Mouse (Mus musculus): ENCODE data around the gene Naa30. TPM values are rescaled to one million over a fixed set of nuclear protein-coding genes. Genes with fewer than 3 reads are reported as not detected.
"Not testable (repeated sequence)": the region's sequence is repeated elsewhere in the genome, so short reads cannot be mapped to it uniquely, and the experiment has no call there.

Gene Naa30
- total and polyA plus RNA-seq, 2 experiments, result 6.7 to 16.1 TPM

DNA sequence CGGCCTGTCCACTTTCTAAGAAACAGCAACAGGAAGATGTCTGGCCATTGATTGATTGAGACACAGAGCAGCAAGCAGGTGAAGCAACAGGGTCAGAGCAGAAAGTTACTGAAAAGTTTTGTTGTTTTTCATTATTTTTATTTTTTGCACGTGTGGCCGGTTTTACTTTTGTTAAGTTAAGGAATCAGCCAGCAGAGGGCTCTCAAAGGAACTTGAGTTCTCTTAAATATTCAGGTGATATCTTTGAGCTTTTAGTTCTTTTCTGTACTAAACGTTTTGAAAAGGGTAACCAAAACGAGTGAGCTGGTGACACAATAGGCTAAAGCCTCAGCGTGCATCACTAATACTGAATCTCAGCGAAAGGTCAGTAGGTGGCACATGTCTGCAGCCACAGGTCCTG is 46.7 kb downstream of the Naa30 start:
- H3K79me2 ChIP-seq (ENCODE audit: control insufficient read depth, insufficient read depth, low read length), result no peaks in the 10 kb centered on the region
- TF ChIP-seq POLR2A (IDR thresholded peaks at IDR 0.05; ENCODE audit: extremely low read depth, insufficient read depth, low read length), result no peak
- TF ChIP-seq CTCF (IDR thresholded peaks at IDR 0.05; ENCODE audit: low read depth, low read length), result no peak
- DNase-seq (ENCODE audit: extremely low read depth, low read depth, low spot score), result no peak
- no peak overlapping the region for H3K9ac ChIP-seq (ENCODE audit: low read depth, low read length)
- H3K4me1 ChIP-seq (ENCODE audit: control insufficient read depth, insufficient read depth, low read length), result no peaks in the 10 kb centered on the region
- WGBS, result 64% methylated on average over 7 of the region's 7 CpGs
- no peak overlapping the region for H3K4me3 ChIP-seq (ENCODE audit: insufficient read depth, low read depth, low read length)
- H3K27me3 ChIP-seq (ENCODE audit: control insufficient read depth, insufficient read depth, low read length), result no peaks in the 10 kb centered on the region
- no peak overlapping the region for H3K27ac ChIP-seq (replicated peaks; ENCODE audit: insufficient read depth, low read depth, low read length)
- H3K36me3 ChIP-seq (ENCODE audit: control insufficient read depth, insufficient read depth, low read length), result no peaks in the 10 kb centered on the region

DNA sequence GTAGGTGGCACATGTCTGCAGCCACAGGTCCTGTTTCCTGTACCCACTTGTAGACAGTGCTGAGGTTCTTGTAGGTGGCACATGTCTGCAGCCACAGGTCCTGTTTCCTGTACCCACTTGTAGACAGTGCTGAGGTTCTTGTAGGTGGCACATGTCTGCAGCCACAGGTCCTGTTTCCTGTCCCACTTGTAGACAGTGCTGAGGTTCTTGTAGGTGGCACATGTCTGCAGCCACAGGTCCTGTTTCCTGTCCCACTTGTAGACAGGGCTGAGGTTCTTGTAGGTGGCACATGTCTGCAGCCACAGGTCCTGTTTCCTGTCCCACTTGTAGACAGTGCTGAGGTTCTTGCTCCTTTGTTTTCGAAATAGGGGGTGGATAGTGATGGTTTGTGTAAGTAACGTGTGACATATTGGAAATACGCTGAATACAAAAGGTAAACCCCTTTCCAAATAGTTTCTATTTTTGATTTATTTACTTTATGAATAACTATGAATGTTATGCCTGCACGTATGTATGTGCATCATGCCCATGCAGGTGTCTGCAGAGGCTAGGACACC is 47.5 kb downstream of the Naa30 start:
- not testable (repeated sequence) for H3K4me3 ChIP-seq (ENCODE audit: insufficient read depth, low read depth, low read length); H3K27me3 ChIP-seq (ENCODE audit: control insufficient read depth, insufficient read depth, low read length); H3K4me1 ChIP-seq (ENCODE audit: control insufficient read depth, insufficient read depth, low read length); DNase-seq (ENCODE audit: extremely low read depth, low read depth, low spot score); H3K27ac ChIP-seq (replicated peaks; ENCODE audit: insufficient read depth, low read depth, low read length); H3K36me3 ChIP-seq (ENCODE audit: control insufficient read depth, insufficient read depth, low read length); H3K9ac ChIP-seq (ENCODE audit: low read depth, low read length); H3K79me2 ChIP-seq (ENCODE audit: control insufficient read depth, insufficient read depth, low read length)
- WGBS, result 86% methylated on average over 4 of the region's 4 CpGs

DNA sequence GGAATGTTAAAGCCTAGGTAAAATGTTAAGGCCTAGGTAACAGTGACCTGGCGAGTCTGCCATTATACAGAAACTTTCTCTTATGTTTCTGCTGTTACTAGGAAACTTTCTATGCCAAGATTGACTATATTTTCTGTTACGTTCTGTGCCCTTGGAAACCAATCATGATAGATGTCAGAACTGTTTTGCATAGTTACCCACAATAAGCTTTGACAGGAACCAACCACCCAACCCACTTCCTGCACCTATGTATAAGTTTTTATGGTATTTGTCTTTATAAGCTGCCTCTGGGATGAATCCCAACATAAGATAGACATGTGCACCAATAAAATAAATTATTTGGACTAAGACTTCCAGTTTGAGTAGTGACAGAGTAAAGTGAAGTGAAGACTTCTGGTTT is 49.7 kb downstream of the Naa30 start:
- no peaks in the 10 kb centered on the region for H3K79me2 ChIP-seq (ENCODE audit: control insufficient read depth, insufficient read depth, low read length)
- DNase-seq (ENCODE audit: extremely low read depth, low read depth, low spot score), result no peak
- no peak for TF ChIP-seq POLR2A (IDR thresholded peaks at IDR 0.05; ENCODE audit: extremely low read depth, insufficient read depth, low read length)
- 84% methylated on average over 2 of the region's 2 CpGs for WGBS
- H3K27me3 ChIP-seq (ENCODE audit: control insufficient read depth, insufficient read depth, low read length), result no peaks in the 10 kb centered on the region
- H3K36me3 ChIP-seq (ENCODE audit: control insufficient read depth, insufficient read depth, low read length), result no peaks in the 10 kb centered on the region
- H3K9ac ChIP-seq (ENCODE audit: low read depth, low read length), result no peak overlapping the region
- H3K4me1 ChIP-seq (ENCODE audit: control insufficient read depth, insufficient read depth, low read length), result no peaks in the 10 kb centered on the region
- no peak overlapping the region for H3K4me3 ChIP-seq (ENCODE audit: insufficient read depth, low read depth, low read length)
- no peak overlapping the region for H3K27ac ChIP-seq (replicated peaks; ENCODE audit: insufficient read depth, low read depth, low read length)

DNA sequence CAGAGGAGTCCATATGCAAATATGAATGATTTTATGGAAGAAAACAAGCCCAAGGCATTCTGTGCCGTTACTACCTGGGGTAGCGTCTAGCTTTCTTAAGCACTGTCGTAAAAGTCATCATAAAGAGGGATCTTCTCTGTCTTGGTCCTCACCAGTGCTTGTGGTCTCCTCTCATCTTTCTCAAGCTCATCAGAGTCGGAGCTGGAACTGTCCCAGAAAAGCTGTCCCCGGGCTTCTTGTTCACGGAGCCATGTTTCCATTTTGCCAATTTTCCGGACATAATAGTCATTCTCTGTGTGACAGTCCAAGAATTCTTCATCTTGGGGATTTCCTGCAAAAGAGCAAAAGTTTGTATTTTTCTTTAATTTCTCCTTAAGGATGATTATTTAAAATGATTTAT is 54.4 kb downstream of the Naa30 start:
- Histone ChIP-seq H3K4me3 (ENCODE audit: insufficient read depth, low read depth, low read length) (no peak overlapping the region), H3K9ac (ENCODE audit: low read depth, low read length) (no peak overlapping the region), H3K79me2 (ENCODE audit: control insufficient read depth, insufficient read depth, low read length) (no peaks in the 10 kb centered on the region), H3K27me3 (ENCODE audit: control insufficient read depth, insufficient read depth, low read length) (no peaks in the 10 kb centered on the region; the same call in 1 of the 2 replicates), H3K4me1 (ENCODE audit: control insufficient read depth, insufficient read depth, low read length) (0 out of 2 replicates have a peak, but pooled peaks cover 1% of the 10 kb centered on the region), H3K27ac (replicated peaks; ENCODE audit: insufficient read depth, low read depth, low read length) (no peak overlapping the region), H3K36me3 (ENCODE audit: control insufficient read depth, insufficient read depth, low read length) (no peaks in the 10 kb centered on the region)
- 88% methylated on average over 7 of the region's 7 CpGs for WGBS
- no peak for TF ChIP-seq CTCF (IDR thresholded peaks at IDR 0.05; ENCODE audit: low read depth, low read length)
- no peak for TF ChIP-seq POLR2A (IDR thresholded peaks at IDR 0.05; ENCODE audit: extremely low read depth, insufficient read depth, low read length)
- DNase-seq (ENCODE audit: extremely low read depth, low read depth, low spot score), result no peak

DNA sequence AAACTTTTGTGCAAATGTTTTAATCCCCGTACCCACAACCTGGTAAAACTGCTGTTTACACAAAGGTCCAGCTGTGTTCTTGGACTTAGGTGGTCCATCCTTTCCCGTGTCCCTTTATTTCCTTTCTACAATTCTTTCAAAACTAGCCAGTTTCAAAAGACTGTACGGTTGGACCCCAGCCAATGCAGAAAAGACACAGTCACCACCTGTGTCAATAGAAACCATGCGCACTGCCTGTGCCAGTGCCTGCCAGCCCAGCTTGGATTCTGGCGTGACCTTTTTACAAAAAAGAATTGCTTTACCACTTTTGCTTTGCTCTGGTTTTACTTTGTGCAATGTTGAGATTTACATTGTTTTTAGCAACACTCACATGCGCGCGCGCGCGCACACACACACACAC is 55.0 kb downstream of the Naa30 start:
- H3K27me3 ChIP-seq (ENCODE audit: control insufficient read depth, insufficient read depth, low read length), result no peaks in the 10 kb centered on the region; the same call in 1 of the 2 replicates
- TF ChIP-seq POLR2A (IDR thresholded peaks at IDR 0.05; ENCODE audit: extremely low read depth, insufficient read depth, low read length) (no peak), CTCF (IDR thresholded peaks at IDR 0.05; ENCODE audit: low read depth, low read length) (no peak)
- no peaks in the 10 kb centered on the region for H3K79me2 ChIP-seq (ENCODE audit: control insufficient read depth, insufficient read depth, low read length)
- H3K9ac ChIP-seq (ENCODE audit: low read depth, low read length), result no peak overlapping the region
- no peaks in the 10 kb centered on the region for H3K36me3 ChIP-seq (ENCODE audit: control insufficient read depth, insufficient read depth, low read length)
- WGBS, result 67% methylated on average over 11 of the region's 11 CpGs
- H3K4me1 ChIP-seq (ENCODE audit: control insufficient read depth, insufficient read depth, low read length), result 0 out of 2 replicates have a peak, but pooled peaks cover 1% of the 10 kb centered on the region
- H3K4me3 ChIP-seq (ENCODE audit: insufficient read depth, low read depth, low read length), result no peak overlapping the region
- H3K27ac ChIP-seq (replicated peaks; ENCODE audit: insufficient read depth, low read depth, low read length), result no peak overlapping the region
- DNase-seq (ENCODE audit: extremely low read depth, low read depth, low spot score), result peak; percentile 65

DNA sequence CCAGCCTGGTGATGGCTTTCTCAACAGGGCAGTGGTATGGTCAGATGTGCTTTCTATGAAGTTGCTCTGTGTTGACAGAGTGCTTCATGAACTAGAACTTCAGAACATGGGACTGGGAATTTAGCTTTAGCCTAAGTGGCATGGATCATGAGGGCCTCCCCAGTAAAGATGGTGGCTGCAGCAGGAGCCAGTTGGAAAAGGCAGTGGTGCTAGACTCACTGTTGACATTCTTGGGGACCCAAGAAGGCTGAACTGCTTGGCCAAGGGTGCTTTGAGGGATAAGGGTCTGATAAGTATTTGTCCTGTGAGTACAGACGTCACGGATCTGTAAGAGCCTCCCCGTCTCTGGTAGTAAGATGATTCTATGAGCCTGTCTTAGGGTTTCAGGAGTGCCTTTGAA is 59.8 kb downstream of the Naa30 start:
- Histone ChIP-seq H3K79me2 (ENCODE audit: control insufficient read depth, insufficient read depth, low read length) (no peaks in the 10 kb centered on the region), H3K36me3 (ENCODE audit: control insufficient read depth, insufficient read depth, low read length) (no peaks in the 10 kb centered on the region), H3K4me3 (ENCODE audit: insufficient read depth, low read depth, low read length) (no peak overlapping the region), H3K27ac (replicated peaks; ENCODE audit: insufficient read depth, low read depth, low read length) (no peak overlapping the region), H3K9ac (ENCODE audit: low read depth, low read length) (no peak overlapping the region), H3K4me1 (ENCODE audit: control insufficient read depth, insufficient read depth, low read length) (0 out of 2 replicates have a peak, but pooled peaks cover 1% of the 10 kb centered on the region), H3K27me3 (ENCODE audit: control insufficient read depth, insufficient read depth, low read length) (no peaks in the 10 kb centered on the region; the same call in 1 of the 2 replicates)
- TF ChIP-seq POLR2A (IDR thresholded peaks at IDR 0.05; ENCODE audit: extremely low read depth, insufficient read depth, low read length) (no peak), CTCF (IDR thresholded peaks at IDR 0.05; ENCODE audit: low read depth, low read length) (no peak)
- 82% methylated on average over 3 of the region's 3 CpGs for WGBS
- no peak for DNase-seq (ENCODE audit: extremely low read depth, low read depth, low spot score)
